Mouse (Mus musculus): ENCODE data around the gene Mief1.

The Mief1 gene

DNA sequence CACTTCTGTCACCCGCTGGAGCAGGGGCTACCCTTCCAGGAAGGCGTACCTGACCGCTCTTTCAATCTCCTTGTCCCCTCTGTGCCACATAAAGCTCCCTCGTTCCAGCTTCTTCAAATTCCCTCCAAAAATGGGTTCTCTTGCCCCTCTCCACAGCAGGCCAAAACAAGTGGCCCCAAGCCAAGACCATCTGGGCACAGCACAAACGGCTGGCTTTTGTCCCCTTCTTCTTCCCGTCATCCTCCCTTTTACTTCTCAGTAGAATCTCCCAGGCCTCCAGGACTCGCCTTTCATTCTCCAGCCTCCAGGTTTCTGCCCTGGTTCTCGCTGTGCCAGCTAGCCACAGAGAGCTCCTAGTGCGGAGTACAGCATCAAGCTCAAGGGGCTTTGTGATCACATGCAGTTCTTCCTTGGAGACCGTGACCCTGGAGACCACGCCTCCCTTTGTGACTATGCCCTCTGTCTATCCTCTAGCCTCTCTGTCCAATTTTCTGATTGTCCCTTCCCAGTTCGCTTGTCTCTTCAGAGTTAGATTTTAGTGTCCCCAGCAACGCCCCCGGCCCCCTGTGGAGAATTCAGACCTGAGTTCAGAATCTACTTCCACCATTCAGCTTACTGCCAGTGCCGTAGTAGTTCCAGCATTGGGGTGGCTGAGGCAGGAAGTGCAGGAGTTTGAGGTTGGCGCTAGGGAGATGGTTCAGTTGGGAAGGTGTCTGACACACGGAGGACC is 5.6 kb upstream of the Mief1 start:
- DNase-seq = no peak

DNA sequence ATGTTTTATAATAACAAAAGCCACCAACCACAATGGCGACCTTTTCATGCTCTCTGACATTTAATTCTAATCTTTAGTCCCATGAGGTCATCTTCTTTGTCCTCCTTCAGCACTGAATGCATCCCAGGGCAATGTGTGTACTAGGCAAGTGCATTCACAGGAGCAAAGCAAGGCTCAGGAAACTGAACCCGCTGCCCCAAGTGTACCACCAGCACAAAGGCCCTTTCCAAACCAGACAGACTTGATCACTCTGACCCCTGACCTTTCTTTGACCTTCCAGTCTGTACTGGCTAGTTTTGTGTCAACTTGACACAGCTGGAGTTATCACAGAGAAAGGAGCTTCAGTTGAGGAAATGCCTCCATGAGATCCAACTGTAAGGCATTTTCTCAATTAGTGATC is 1.5 kb upstream of the Mief1 start:
- no peak for DNase-seq

DNA sequence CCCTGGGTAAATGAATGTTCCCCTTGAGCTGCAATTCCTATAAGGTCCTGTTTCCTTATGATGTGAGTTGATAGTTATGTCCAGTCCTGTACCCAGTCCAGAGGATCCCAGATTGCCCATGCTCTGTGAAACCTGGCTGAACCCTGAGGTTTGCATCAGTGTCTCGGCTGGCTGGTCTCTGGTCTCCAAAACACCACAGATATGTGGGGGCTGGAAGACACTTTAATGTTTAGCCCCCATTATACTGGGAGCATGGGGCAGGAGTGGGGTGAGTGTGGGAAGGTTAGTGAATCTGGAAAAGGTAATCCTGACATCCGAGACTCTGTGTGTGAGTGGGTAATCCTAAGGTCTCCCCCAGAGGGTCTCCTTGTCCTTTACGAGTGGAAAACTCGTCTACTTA is 765 bp upstream of the Mief1 start:
- DNase-seq = no peak

DNA sequence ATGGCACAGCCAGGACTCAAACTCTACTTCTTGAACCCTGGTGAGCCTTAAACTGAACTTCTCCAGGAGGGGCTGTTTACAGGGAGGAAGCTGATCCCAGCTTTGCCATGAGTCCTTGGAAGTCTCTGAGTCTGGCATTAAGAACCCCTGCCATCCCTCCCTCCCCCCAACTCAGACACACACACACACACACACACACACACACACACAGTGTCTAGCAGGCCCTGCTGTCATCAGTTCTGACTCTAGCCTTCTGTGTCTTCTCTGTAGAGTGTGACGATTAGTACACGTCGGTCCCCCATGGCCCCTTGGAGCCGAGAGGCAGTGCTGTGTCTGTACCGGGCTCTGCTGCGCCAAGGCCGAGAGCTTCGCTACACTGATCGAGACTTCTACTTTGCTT is 1.7 kb downstream of the Mief1 start, which contains the start of gene AC140267.1:
TSS of gene AC140267.1 (plus strand) at position 301 of the 400 bp plus-strand sequence.
- DNase-seq = no peak

DNA sequence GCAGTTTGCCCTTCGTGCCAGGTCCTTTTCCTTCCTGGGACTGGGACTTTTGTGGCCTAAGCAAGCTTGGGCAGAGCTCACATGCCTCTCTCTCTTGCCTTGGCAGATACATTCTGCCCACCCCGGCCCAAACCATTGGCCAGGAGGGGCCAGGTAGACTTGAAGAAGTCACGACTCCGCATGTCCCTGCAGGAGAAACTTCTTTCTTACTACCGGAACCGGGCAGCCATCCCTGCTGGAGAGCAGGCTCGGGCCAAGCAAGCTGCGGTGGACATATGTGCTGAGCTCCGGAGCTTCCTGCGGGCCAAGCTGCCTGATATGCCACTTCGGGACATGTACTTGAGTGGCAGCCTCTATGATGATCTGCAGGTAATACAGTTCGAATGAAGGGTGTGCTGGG is 14.3 kb downstream of the Mief1 start:
- DNase-seq = peak; percentile 60 to 68

DNA sequence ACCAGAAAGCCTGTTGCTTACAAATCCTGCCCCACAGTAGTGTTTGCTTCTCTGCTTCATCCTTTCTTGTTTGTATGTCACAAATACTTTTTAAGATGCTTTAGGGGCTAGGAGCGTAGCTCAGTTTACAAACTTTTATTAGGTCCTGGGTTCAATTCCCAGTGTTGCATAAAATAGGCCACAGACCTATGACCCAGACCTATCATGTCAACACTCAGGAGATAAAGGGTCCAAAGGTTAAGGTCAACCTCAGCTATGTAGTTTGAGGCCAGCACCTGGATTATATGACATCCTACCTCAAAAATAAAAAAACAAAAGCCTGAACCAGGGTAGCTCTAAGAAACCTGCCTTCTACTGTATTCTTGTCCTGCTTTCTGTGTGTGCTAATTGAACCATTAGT is 14.8 kb downstream of the Mief1 start:
- DNase-seq = no peak

DNA sequence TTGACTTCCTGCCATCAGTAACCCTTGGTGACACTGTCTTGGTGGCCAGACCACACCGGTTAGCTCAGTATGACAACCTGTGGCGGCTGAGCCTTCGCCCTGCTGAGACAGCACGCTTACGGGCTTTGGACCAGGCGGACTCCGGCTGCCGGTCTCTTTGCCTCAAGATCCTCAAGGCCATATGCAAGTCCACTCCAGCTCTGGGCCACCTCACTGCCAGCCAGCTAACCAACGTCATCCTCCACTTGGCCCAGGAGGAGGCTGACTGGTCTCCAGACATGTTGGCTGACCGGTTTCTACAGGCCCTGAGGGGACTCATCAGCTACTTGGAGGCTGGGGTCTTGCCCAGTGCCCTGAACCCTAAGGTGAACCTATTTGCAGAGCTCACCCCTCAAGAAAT is 15.9 kb downstream of the Mief1 start:
- DNase-seq = no peak

DNA sequence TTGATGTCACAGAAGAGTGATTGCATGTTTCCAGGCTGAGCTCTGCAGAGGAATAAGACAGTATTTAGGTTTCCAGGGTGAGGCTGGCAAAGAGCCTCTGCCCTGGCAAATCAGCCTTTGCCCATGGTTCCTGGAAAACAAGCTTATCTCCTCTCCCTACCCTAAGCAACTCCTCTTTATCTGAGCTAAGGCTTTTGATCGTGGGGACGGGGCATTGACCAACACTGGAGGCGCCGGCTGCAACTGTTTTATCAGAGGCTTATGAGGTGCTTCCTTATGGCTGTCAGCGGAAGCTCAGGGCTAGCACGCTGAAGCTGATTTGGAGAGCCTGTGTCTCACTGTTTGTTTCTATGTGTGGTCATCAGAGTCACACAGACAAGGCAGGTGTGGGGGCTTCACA is 16.8 kb downstream of the Mief1 start:
- DNase-seq = no peak

DNA sequence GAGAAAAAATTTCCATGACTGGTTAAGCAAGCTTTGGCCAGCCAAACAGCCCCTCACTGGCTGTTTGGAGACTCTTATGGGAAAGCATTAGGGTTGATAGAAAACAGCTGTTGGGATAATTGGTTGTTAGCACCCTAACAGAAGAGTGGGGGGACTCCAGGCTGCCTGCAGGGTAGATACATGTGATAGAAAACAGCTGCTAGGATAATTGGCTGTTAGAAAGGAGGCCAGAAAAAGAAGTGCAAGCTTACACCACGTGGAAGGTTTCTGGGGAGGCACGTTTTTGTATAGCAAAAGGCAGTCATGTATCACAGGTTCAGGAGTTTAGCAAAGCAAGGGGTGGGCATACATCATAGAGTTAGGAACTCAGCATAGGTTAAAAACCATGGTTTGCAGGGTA is 19.7 kb downstream of the Mief1 start:
- no peak for DNase-seq

DNA sequence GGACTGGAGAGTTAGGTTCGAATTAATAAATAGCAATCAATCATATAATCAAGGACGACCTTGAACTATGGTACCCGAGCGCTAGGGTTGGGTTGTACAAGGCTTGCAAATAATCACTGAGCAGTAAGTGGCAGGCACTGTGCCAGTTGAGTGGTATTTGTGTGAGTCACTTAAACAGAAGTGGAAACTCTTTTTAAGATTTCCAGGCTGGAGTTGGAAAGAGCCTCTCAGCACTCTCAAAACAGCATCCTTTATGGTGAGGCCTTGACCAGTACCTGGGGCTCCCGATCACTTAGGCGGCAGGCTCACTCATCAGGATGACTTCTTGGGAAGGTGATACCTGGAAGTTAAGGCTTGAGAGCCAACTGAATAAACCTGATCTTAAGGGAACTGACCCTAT is 20.4 kb downstream of the Mief1 start:
- peak in 1 of 2 experiments; percentile 31 for DNase-seq

DNA sequence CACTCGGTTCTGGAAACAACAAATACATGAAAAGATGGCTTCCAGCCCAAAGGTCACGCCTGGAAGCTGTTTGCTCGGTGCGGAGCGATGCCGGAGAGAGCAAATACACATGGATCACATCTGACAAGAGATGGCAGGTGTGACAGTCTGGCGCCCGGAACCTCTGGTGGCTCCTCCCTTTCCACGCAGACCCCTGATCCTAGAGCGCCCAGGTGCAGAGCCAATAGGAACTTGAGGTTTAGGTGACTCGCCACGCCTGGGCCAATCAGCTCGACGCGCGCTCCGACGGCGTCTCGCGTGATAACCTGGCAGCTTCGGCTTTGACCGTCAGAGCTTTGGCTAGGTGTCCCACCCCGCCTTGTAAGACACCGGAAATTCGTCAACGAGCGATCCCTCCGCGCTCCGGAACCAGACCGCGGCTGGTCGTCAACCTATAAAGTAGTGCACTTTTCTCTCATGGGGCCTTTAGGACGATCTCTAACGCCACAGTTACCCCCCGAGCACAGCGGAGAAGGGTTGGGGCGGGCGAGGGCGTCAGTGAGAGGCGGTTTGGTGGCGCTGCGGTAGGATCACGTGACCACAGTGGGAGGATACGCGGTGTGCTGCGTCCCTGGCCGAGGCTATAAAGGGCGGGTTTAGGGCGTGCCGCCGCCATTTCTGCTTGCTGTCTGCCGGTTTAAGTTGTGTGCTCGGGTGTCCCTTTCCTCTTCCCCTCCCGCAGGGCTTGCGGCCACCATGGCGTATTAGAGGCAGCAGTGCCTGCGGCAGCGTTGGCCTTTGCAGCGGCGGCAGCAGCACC is 21.2 kb downstream of the Mief1 start, which contains the start of gene Atf4:
TSS of gene Atf4 (plus strand) at position 338 of the 799 bp plus-strand sequence.
- peak; percentile 99 for DNase-seq

DNA sequence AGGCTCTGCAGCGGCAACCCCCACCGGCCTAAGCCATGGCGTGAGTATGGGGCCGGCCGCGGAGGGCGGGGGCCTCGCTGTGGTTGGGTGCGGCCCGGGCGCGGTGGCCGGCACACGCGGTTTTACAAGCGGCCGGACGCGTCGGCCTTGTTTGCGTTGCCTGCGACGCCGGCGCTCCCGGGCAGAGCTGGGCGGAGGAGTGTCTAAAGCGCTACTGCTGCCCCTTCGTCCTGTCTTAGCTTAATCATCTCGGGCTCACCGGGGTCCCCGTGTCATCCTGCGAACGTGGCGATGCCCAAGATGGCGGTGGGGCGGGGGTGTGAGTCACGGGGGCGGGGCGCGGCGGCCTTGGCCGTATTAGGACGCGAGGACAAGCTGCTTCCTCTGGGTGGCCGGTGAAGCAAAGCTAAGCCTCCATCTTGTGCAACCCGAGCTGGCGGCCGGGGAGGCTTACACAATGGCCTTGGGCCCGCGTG is 21.9 kb downstream of the Mief1 start:
- peak; percentile 70 to 82 for DNase-seq

DNA sequence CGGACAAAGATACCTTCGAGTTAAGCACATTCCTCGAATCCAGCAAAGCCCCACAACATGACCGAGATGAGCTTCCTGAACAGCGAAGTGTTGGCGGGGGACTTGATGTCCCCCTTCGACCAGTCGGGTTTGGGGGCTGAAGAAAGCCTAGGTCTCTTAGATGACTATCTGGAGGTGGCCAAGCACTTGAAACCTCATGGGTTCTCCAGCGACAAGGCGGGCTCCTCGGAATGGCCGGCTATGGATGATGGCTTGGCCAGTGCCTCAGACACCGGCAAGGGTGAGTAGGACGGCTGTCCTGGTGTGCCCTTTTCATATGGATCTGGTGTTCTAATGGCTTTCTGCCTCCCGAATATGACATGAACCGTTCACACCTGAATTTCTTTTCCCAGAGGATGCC is 22.4 kb downstream of the Mief1 start:
- DNase-seq = no peak

DNA sequence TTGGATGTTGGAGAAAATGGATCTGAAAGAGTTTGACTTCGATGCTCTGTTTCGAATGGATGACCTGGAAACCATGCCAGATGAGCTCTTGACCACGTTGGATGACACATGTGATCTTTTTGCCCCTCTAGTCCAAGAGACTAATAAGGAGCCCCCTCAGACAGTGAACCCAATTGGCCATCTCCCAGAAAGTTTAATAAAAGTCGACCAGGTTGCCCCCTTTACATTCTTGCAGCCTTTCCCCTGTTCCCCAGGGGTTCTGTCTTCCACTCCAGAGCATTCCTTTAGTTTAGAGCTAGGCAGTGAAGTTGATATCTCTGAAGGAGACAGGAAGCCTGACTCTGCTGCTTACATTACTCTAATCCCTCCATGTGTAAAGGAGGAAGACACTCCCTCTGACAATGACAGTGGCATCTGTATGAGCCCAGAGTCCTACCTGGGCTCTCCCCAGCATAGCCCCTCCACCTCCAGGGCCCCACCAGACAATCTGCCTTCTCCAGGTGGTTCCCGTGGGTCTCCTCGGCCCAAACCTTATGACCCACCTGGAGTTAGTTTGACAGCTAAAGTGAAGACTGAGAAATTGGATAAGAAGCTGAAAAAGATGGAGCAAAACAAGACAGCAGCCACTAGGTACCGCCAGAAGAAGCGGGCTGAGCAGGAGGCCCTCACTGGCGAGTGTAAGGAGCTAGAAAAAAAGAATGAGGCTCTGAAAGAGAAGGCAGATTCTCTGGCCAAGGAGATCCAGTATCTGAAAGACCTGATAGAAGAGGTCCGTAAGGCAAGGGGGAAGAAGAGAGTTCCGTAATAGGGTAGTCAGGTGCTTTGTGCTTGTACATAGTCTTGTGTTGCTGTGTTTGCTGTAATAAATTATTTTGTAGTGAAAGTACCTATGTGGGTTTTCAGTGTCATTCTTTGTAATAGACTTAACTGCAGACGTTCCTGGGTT is 23.1 kb downstream of the Mief1 start:
- no peak for DNase-seq

DNA sequence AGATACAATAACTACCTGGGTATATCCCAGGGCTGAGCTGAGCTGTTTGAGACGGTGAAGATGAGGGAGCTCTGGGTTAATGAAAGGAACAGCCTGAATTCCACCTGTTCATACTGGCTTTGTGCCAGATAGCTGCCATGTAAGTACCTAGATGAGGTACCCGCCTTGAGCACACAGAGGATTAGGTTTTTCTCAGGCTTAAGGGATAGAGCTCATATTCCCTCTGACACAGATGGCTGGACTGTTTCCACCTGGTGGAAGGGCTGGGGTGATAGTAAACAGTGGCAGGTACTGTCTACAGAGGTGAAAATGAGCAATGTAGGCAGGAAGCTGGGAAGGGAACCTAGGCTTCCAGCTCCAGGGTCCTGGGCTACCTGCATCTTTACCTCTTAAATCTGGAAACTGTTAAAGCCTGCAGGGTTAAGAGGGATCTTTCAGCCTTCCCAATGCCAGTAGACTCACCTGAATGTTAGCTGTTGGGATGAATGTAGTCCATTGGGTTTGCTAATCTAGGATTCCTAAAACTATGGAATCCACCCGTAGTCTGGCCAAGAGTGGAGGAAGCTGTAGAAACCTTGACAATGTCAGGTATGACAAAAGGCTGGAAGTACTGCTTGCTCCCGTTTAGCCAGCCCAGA is 23.9 kb downstream of the Mief1 start:
- DNase-seq = peak; percentile 36 to 52

DNA sequence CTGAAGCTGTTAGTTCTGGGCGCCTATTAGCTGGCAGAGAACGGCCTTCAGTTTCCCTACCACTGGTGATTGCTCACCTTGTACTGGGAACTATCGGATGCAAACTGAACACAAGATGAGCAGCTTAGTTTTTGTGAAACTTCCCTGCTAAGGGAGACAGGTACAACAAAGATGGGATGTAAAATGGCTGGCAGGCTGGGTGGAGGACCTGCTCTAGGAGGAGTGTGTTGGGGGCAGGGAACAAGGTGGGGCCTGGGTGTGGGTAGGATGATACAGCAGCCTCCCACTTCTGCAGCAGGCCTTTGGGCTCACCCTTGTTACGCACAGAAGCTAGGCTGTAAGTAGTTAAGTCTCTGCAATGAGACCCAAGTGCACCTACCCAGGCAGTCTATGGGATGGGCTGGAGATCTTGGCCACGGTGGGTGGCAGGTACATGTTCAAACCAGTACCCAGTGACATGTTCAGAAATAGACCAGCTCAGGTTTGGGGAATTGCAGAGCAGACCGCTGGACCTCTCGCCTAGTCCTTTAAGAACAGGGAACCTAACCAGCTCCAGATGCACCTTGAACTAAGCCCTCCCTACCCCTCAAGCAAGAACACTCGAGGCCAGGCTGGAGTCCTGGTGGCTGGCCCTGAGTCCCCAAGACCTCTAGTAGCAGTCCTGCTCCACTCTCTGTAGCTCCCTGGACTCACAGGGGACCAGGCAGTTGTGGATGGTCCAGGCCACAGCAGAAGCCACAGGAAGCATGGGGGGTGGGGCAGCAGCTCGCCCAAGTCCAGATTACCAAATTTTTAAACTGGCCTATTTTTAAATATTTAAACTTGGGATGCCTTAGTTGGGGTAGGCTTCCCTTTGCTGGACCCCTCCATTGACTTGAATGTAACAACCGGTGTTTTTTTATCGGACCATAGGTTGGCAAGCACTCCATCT is 24.7 kb downstream of the Mief1 start:
- no peak for DNase-seq

DNA sequence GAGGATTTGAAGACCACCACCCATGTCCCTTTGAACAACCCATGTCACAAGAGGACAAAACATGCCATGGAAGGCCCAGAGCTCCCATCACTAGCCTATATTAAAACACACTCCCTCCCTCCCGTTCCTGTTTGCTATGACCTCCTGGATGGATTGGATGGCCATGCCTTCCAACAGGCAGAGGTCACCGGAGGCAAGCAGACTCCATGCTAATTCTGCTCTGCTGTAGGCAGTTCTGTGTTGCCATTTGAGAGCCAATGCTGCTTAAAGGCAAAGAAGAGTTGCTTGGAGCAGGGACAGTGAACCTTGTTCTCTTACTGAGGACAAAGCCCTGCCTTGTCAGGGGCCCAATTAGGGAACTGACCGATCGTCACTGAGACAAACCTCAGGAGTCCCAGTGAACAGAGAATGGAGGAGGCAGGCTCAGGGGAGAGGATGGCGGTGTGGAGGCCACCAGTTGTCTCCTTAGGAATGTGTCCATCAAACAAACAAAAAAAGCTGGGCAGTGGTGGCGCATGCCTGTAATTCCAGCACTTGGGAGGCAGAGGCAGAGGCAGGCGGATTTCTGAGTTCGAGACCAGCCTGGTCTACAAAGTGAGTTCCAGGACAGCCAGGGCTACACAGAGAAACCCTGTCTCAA is 25.7 kb downstream of the Mief1 start:
- DNase-seq = no peak

DNA sequence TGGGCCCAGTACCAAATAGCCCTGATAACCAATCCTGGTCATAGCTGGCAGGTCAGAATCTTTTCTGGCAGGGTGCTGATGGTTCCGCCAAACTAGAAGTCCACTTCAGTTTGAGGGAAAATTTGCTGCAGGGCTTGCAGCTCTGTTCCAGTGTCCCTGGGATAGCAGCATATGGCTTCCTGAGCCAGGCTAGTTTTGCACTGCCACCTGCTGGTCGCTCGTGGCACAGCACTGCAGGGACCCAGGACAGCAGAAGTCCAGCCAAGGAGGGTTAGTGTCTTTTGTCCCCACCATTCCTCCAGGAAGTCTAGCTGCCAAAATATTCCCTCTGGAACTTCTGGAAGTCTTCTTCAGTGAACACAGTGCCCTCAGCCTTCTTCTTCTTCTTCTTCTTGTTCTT is 26.9 kb downstream of the Mief1 start:
- DNase-seq = peak; percentile 90 to 93

DNA sequence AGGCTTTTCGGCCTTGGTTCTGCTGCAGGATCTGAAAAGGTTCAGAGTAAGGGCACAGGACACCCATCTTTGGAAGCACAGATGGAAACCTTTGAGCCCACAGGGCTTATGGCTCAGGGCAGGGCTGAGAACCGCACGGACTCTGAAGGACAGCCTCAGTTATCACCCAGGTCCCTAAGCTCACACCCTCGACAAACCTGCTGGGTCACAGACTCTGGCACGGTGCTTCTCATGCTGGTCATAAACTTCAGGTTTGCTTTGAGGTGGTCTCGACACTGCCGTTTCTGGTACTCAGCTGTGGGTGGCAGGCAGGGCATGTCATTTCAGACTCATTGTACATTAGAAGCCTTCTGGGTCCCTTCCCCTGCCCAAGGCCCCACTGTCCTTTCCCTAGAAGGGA is 27.3 kb downstream of the Mief1 start:
- DNase-seq = no peak

Measured in cerebellum, postnatal 36 days (tissue).